Mouse (Mus musculus) 416B (cell line): ENCODE results near the gene Aldh1l1.

Experiments
- DNase-seq: peaks from one replicate; pipeline ENCODE4 v3.0.0; 2011; ENCODE audit warnings: low read depth

Aldh1l1 gene

DNA sequence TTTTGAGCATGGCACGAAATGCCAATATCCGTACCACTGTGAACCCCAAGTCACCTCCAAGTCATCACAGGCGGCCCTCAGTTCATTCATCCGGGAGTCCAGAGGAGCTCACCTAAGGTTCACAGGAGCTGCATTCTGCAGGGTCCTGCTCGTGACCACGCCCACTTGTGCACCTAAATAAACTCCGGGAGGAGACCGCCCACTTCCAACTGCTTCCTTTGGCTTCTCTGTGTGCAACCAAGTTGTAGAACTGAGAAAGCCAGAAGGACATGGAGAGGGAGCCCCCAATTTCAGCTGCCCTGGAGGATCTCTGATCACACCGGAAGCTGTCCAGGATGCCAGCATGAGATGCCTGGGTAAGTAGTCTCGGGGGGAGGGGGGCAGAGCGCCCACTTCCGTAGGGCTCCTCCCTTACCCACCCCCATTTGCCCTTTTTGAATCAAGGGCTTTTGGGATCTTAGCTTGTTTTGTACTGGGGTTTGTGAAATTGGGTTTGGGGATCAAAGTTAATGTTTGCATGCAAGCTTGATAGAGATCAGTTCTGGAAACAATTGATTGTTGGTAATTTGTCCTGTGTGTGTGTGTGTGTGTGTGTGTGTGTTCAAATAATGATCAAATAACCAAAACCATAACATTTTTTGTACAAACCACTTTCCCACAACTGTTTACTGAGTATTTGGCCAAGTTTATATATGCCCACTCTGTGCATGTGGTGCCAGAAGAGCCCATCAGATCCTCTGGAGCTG is at the start of gene Aldh1l1:
TSS of gene Aldh1l1 (plus strand) at position 252 of the 746 bp plus-strand sequence.
- no peak for DNase-seq

DNA sequence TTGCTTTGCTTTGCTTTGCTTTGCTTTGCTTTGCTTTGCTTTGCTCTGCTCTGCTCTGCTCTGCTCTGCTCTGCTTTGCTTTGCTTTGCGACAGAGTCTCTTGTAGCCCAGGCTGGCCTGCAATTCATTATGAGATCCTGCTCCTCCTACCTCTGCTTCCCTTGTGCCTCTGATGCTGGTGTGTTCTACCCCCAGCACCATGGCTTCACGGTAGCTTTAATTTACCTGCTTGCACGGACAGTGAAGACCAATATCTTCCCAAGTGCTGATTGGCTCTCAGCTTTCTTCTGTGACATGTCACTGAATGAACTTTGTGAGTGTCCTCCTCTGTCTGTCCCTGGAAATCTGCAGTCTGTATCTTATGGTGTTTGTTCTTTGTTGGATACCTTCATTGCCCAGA is 49.2 kb upstream of the Aldh1l1 start:
- DNase-seq, result no peak

DNA sequence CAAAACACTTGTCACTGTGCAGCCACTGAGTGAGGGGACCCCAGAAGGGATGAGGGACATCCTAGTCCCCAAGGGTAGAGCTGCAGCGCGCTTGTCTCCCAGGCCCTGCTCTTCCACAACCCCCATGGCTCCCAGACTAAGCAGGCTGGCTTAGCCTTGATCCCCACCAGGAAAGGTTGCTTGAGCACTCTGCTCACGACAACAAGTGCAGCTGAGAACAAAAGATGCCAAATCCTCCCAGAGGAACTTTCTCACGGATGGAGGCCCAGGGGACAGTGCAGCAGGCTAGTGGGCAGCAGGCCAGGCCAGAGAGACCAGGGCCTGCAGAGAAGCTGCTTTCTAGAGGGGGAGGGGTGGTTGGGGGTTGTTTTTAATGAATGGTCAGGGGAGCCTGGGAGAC is 39.3 kb upstream of the Aldh1l1 start:
- no peak for DNase-seq

DNA sequence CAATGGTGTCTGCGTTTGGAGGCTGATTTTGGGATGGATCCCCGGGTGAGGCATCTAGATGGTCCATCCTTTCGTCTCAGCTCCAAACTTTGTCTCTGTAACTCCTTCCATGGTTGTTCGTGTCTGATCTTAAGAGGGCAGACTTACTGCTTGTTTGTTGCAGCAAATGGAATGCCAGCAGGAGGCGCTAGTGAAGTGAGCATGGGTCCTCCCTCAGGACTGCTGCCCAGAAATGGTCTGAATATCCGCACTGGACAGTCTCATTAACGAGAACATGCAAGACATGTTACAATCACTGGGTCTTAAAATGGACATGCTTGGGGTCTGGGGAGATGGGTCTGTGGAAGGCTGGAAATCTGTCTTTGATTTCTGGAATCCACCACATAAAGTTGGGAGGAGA is 36.0 kb upstream of the Aldh1l1 start:
- peak; percentile 61 for DNase-seq

DNA sequence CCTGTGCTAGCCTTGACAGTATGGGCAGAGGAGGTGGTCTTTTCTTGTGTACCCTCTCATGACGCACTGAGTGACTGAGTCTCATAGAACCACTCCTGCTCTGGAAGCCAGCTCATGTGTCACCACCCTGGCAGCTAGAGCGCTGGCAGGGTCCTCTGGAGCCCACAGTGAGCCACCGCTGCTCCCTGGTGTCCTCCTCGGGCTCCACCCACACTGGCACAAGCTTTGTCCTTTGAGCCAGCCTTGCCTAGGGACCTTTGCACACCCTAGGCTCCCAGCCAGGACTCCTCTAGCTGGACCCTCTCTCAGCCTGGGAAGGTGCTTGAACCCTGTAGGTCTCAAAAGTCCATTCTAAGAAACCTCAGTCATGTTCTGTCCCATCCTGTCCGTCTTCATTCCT is 35.5 kb upstream of the Aldh1l1 start:
- no peak for DNase-seq

DNA sequence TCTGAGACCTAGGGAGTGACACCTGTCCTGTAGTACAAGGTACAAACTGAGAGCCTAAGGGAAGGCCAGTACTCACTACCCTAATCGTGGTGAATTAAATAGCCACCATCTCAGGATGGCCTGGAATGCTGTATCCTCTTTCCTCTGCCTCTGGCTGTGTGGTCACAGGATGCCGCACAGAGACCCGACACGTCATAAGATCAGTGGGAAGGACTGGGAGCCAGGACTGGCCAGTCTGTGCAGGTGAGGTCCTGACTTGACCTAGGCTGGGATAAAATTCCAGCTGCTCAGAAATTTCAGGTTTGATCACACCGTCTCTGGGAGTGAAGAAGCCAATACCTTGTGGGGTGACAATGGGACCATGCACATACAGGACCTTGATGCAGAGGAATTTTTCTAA is 34.7 kb upstream of the Aldh1l1 start:
- no peak for DNase-seq

DNA sequence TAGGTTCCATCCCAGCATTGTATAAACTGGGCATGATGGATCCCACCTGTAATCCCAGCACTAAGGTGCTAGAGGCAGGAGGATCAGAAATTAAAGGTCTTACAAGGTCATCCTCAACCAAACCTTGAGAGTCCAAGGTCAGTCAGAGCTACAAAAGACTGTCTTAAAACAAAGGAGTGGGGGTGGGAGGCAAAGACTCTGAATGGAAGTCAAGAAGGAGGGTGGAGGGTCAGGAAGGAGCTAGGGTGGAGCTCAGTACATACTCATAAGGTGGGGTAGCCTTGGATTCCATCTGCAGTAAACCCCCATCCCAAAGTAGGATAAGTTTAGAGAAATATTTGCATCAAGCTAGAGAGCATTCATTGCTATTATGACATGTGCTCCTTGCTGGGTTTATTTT is 33.6 kb upstream of the Aldh1l1 start:
- DNase-seq, result no peak

DNA sequence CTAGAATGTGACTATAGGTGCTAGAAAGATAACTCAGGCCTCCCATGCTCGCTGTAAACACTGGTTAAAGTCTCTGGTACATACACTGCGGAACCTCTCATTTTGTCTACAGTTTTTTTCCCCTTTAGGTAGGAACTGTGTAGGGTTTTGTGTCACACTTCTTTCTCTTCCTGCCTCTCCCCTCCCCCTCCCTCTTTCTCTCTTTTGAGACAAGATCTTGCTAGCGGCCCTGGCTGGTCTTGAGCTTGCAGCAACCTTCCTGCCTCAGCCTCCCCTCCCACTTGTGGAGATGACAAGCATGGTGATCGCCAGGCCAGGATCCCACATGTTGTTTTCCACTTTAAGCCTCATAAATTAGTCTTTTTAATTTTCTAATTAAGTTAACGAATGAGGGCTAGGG is 32.5 kb upstream of the Aldh1l1 start:
- DNase-seq, result no peak

DNA sequence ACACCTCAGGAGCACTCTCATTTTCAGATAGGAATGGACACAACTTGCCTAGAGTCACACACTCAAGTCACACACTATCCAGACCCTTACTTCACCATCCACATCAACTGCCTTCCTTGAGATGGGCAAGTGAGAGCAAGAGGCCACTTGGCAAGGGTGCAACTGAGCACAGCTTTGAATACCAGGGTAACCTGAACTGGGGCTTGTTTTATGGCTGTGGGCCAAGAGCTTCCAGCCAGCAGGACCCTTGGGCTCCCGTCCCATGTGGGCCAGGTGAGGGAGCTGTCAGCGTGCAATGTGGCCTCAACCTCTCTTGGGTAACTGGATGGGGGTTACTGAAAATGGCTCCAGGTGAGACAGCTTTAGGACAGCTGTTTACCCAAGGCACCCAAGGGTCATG is 28.8 kb upstream of the Aldh1l1 start:
- DNase-seq, result no peak

DNA sequence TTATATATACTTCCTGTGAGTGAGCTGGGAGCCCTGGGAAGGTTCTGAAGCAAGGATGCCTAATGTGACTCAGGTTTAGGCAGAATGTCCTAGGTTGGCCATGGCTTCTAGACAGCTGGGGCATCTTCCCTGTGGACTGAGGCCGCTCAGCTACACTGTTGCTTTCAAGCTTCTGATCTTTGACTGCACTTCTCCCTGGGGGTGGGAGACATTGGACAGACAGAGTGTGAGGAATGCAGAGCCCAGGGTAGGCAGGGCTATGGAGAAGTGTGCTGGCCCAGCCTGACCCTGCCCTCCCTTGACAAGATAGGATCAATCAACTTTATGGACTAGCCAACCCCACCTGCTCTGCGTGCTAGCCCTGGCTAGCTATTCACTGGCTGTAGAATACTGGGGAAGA is 25.0 kb upstream of the Aldh1l1 start:
- DNase-seq, result no peak

DNA sequence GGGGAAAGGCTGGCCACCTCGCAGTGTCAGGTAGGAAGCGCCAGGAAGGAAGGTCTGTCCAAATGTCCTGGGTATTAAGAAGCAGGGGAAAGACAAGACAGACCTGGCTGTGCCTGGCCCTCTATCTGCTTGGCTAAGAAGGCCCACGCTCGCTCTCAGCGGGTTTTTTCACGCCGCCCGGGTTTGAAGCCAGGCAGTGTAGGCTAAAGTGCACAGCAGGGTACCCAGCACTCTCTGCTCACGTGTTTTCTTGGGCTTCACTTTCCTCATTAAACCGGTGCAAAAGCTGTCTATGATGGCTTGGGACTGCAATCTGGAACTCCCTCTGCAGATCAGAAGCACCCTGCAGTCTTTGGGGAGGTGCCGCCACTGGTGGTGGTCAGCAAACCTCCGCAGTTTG is 24.5 kb upstream of the Aldh1l1 start:
- DNase-seq, result no peak

DNA sequence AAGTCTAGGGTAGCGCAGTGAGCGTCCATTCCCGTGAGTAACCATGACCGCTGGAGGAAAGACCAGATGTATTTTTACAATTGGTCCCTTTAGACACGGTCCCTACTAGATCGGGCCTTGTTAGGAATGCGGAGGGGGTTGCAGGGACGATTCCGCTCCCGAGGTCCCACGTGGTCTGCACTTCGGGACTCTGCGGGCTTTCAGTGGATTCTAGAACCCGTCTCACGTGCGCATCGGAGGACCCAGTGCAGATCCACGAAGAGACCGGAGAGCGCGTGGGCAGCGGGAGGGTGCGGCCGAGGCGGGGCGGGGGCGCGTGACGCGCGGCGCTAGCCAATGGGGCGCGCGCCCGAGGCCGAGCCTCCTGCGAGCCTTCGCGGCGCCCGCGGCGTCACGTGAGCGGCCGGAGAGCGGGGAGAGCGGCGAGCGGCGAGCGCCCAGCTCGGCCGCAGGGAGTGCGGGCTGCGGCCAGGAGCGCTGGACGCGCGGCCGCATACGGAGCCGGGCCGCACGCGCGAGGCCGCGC is 24.0 kb upstream of the Aldh1l1 start, which contains the start of gene Klf15:
TSS of gene Klf15 (plus strand) at position 396 of the 526 bp plus-strand sequence.
- DNase-seq, result no peak

DNA sequence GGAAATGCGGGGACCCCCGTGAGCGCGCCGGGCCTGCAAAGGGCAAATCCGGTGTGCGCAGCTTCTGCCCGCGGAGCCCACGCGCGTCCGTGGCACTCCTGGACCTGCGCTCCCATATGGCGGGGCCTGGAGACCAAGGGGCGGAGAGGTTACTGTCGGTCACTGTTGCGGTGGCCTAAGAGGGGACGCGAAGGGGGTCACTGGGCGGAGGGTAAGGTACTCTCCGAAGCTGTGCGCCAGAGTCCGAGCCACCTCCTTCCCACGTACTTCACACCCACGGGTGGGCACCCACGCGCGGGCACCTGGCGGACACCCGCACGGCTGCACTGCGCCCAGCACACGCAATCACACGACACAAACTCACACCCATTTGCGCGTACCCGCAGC is 23.4 kb upstream of the Aldh1l1 start:
- DNase-seq, result no peak

DNA sequence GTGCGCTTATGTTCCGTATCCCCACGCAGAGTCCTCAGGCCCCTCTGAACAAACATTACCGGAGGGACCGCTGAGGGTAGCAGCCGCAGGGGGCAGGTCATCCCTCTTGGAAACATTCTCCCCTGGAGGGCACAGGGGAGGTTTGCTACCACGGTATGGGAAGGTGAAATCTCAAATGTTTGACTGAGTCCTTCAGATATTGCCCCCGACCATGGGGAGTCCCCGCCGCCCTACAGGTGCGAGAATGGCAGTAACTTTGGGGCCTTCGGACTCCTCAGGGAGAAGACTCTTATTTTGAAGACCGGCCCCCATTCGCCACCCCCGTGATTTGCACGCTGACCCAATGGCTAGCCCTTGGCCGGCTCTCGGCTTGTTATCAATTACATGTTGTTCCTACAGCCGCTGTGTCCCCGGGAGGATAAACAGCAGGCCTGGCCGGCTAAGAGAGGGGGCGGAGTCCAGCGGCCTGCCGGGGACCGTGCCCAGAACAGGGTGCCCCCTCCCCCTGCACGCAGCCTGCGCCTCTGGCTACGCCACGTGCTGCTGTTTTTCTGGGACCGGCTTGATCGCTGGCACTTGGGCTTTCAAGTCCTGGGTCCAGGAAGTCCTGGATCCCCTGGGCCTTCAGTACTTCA is 22.9 kb upstream of the Aldh1l1 start:
- DNase-seq, result no peak

DNA sequence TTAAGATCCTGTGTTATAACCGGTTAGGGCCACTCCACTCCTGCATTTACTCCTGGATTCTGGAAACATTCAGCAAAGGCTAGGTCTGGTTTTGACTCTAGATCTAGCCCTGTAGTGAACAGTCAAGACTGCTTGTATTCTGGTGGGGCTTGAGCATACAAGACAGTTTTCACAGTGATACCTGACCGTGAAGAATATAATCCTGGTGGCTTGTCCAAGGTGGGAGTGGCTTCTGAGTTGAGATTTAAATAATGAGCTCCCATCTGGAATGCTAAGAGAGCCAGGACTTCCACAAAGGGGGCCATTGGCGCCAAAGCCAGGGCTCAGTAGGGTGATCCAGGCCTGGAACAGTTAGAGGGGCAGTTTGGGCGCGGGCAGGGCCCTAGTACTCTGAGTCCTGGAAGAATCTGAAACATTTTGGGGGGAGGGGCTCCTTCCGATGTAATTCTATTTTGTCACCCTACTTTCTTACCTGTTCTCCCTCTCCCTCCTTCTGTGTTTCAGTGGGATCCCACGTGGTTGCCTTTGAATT is 22.3 kb upstream of the Aldh1l1 start:
- no peak for DNase-seq

DNA sequence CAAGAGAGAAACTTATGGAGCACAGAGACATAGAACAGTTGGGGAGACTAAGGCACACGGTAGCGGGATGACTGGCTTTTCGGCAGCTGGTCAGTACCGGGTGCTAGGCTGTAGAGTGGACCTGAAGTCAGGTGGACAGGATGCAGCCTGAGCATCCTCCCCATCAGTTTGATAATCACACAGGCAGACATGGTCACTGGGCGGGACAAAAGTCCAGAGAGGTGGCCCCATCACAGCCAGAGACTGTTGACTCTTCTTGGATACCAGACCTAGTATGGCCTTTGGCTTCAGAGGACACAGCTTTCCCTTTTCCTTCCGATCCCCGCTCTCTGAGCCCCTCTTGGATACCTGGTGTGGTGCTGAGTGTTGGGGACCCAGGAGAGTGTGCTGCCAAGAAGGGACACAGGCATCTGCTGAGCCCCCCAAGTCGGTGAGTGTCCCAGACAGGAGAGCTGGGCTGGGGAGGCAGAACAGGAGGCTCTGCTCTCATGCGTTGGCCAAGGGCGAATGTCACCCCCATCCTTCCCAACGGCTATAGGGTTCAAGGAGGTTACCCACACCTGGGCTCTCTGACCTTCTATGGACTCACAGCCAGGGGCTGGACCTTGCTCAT is 21.1 kb upstream of the Aldh1l1 start:
- DNase-seq, result no peak

DNA sequence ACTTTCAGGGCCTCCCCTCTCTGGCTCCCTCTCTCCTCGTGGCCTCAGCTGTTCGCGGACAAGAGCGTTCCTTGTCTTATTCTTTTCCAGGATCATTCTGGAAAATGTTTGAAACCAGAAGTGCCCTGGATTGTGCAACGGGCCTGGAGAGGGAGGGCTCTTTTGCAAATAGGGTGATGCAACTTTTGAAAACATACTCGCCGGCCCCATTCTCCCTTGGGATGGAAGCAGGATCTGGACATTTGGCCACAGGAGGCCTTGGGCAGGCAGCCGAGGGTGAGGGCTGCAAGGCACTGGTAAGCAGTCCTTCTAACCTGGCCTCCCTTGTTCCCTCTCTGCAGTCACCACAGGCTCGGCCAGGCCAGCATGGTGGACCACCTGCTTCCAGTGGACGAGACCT is 20.1 kb upstream of the Aldh1l1 start:
- no peak for DNase-seq

DNA sequence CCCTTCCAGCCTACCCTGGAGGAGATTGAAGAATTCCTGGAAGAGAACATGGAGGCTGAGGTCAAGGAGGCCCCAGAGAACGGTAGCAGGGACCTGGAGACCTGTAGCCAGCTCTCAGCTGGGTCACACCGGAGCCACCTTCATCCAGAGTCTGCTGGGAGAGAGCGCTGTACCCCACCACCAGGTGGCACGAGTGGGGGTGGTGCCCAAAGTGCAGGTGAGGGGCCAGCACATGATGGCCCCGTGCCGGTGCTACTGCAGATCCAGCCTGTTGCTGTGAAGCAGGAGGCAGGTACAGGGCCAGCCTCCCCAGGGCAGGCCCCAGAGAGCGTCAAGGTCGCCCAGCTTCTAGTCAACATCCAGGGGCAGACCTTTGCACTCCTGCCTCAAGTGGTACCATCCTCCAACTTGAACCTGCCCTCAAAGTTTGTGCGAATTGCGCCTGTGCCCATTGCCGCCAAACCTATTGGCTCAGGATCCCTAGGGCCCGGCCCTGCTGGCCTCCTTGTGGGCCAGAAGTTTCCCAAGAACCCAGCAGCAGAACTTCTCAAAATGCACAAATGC is 19.3 kb upstream of the Aldh1l1 start:
- DNase-seq, result no peak

DNA sequence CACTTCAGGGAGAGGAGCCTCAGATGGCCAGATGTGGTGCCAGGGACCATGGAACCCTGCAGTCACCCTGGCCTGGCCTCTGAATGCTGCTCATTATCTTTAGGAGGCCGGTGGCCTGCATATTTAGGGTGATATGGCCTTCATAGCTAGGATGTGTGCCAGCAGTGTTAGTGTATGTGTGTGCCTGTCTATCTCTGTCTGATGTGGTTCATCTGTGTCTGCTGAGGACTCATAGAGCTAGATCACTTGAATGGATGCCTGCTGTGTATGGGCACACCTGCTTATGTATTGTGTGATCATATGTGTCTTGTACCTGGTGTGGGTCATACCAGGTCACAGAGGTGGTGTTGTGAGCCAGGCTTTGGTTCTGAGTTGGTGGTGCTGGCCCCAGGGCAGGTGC is 18.0 kb upstream of the Aldh1l1 start:
- DNase-seq, result no peak

DNA sequence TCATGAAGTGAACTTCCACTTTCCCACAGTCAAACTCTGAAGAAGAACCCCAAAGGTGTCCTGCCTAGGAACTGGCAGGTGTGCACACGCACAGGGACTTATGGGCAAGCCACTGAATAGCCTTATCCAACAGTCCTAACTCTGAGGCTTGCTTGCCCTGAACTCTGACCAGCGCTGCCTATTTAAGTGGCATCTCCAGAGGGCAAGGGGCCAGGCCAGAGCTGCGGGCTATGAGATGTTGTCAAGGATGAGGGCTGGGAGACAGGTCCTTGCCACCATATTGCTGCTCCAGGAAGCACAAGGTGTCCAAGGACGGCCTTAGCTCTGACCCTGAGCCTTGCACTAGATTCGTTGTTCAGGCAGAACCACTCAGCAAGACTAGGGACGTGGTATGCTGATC is 17.2 kb upstream of the Aldh1l1 start:
- no peak for DNase-seq

DNA sequence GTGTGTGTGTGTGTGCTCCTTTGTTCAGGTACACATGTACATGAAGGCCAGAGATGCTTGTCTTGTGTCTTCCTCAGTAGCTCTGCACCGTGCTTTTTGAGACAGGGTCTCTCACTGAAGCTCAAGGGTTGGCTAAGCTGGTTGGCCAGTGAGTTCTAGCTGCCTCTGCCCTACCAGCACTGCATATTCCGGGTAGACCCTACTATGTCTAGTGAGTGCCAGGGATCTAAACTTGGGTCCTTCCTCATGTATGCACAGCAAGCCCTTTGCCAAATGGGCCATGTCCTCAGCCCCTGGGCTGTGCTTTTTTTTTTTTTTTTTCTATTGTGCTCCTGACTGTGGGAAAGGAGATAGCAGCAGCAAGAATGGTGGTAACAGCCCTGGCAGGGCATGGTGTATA is 16.0 kb upstream of the Aldh1l1 start:
- no peak for DNase-seq

DNA sequence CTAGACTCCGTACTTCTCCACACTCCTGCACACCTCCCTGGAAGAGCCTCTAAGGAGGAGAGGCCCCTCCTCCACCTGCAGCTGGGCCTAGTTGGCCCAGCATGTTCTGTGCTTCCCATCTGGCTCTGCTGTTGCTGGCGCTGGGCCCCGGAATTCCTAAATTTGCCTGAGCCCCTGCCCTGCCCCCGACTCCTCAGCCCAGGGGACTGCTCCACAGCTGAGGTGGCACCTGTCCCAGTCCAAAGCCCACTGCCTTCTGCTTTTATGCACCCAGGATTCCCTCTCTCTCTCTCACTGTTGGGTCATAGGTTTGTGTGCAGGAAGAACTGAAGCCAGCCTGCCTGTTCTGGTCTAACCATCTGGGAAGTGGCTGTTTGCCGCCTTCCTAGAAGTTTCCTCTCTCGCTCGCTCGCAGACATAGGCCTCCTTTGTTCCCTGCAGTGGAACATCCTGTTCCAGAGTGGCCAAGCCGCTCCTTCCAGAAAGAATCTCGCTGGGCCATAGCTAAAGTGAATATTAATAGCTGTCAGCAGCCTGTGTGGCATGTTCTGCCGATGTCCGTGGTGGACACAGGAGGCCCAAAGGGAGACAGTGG is 15.2 kb upstream of the Aldh1l1 start:
- no peak for DNase-seq
